Mouse (Mus musculus): ENCODE measurements around the gene Ahcyl2. TPM values are rescaled to one million over a fixed set of nuclear protein-coding genes. Genes with fewer than 3 reads are reported as not detected.

The Ahcyl2 gene
- total RNA-seq, 2 experiments from 2014 or later = 116 to 172 TPM

GRCm38 (mm10) chr6:29910631-29911030 is 142.8 kb downstream of the Ahcyl2 start:
- DNase-seq = no peak

GRCm38 (mm10) chr6:29913673-29914072 is 145.9 kb downstream of the Ahcyl2 start:
- DNase-seq = no peak

GRCm38 (mm10) chr6:29914136-29914535 is 146.3 kb downstream of the Ahcyl2 start:
- DNase-seq = no peak

GRCm38 (mm10) chr6:29915836-29916235 is 148.0 kb downstream of the Ahcyl2 start:
- DNase-seq = no peak

GRCm38 (mm10) chr6:29916530-29917382 is 148.9 kb downstream of the Ahcyl2 start, which contains the start of gene Strip2:
TSS of gene Strip2 (plus strand) at chr6:29917012.
- peak; percentile 95 to 98 for DNase-seq

- peak in 1 of 2 experiments; percentile 36 for DNase-seq
Measured at GRCm38 (mm10) chr6:29917383-29917720, 149.5 kb downstream of the Ahcyl2 start.

- no peak for DNase-seq
Measured at GRCm38 (mm10) chr6:29917947-29918346, 150.1 kb downstream of the Ahcyl2 start.

- DNase-seq = peak; percentile 51 to 55
Measured at GRCm38 (mm10) chr6:29923501-29923900, 155.7 kb downstream of the Ahcyl2 start.

GRCm38 (mm10) chr6:29925594-29926219 is 157.9 kb downstream of the Ahcyl2 start:
- DNase-seq = no peak

- no peak for DNase-seq
Measured at GRCm38 (mm10) chr6:29930087-29930486, 162.3 kb downstream of the Ahcyl2 start.

GRCm38 (mm10) chr6:29930665-29931064 is 162.9 kb downstream of the Ahcyl2 start:
- DNase-seq = no peak

- DNase-seq = no peak
Measured at GRCm38 (mm10) chr6:29931181-29931580, 163.4 kb downstream of the Ahcyl2 start.

GRCm38 (mm10) chr6:29935741-29936140 is 167.9 kb downstream of the Ahcyl2 start:
- DNase-seq = peak in 1 of 2 experiments; percentile 37

GRCm38 (mm10) chr6:29940428-29940827 is 172.6 kb downstream of the Ahcyl2 start:
- DNase-seq = no peak

- DNase-seq = no peak
Measured at GRCm38 (mm10) chr6:29941036-29941435, 173.2 kb downstream of the Ahcyl2 start.

GRCm38 (mm10) chr6:29944465-29944864 is 176.7 kb downstream of the Ahcyl2 start:
- DNase-seq = no peak

GRCm38 (mm10) chr6:29946568-29946967 is 178.8 kb downstream of the Ahcyl2 start:
- no peak for DNase-seq

GRCm38 (mm10) chr6:29947823-29948222 is 180.0 kb downstream of the Ahcyl2 start:
- no peak for DNase-seq

GRCm38 (mm10) chr6:29956749-29957148 is 188.9 kb downstream of the Ahcyl2 start:
- DNase-seq = peak; percentile 55 to 64

- no peak for DNase-seq
Measured at GRCm38 (mm10) chr6:29958669-29959068, 190.9 kb downstream of the Ahcyl2 start.

GRCm38 (mm10) chr6:29961081-29961480 is 193.3 kb downstream of the Ahcyl2 start:
- DNase-seq = no peak

All from adrenal gland, postnatal 36 days (tissue).